Mouse (Mus musculus) kidney, embryonic 15.5 days (tissue): ENCODE measurements around the gene Gstm3. TPM values are rescaled to one million over a fixed set of nuclear protein-coding genes. Genes with fewer than 3 reads are reported as not detected.

ENCODE experiments used
- ATAC-seq: fragments of 200-750 bp; cut with Nextera tagmentation; replicated peaks from 2 replicates; pipeline ENCODE4 v1.8.0; 2017; ENCODE audit warnings: moderate TSS enrichment; ENCODE audit not compliant: low FRiP score
- H3K27ac ChIP-seq: fragments of 300-500 bp; sonication (generic); 2 replicates; pipeline ENCODE4 v1.5.1; 2015; ENCODE audit warnings: mild to moderate bottlenecking, inconsistent platforms
- H3K27me3 ChIP-seq: fragments of 300-500 bp; sonication (generic); 2 replicates; pipeline ENCODE4 v1.6.1; 2015; ENCODE audit warnings: inconsistent platforms
- H3K36me3 ChIP-seq: fragments of 300-500 bp; sonication (generic); 2 replicates; pipeline ENCODE4 v1.6.1; 2015; ENCODE audit warnings: inconsistent platforms
- H3K4me1 ChIP-seq: fragments of 300-500 bp; sonication (generic); 2 replicates; pipeline ENCODE4 v1.6.1; 2015; ENCODE audit warnings: inconsistent platforms
- H3K4me2 ChIP-seq: fragments of 300-500 bp; sonication (generic); 2 replicates; pipeline ENCODE4 v1.6.1; 2015; ENCODE audit warnings: moderate library complexity, mild to moderate bottlenecking, inconsistent platforms
- H3K4me3 ChIP-seq: fragments of 300-500 bp; sonication (generic); replicated peaks from 2 replicates; pipeline ENCODE4 v1.5.1; 2015; ENCODE audit warnings: mild to moderate bottlenecking, inconsistent platforms
- H3K9ac ChIP-seq: fragments of 300-500 bp; sonication (generic); 2 replicates; pipeline ENCODE4 v1.6.1; 2015; ENCODE audit warnings: mild to moderate bottlenecking, inconsistent platforms
- H3K9me3 ChIP-seq: fragments of 300-500 bp; sonication (generic); replicated peaks from 2 replicates; pipeline ENCODE4 v1.6.1; 2016; ENCODE audit warnings: inconsistent platforms
- WGBS: fragments of 180-500 bp; shearing (Covaris S2); methylation state at CpG from one replicate; pipeline ENCODE4 v1.1.7; 2015; ENCODE audit warnings: mixed read lengths; 5-methylcytosine and 5-hydroxymethylcytosine counted together
- polyA plus RNA-seq: library from polyadenylated mRNA; unstranded; fragments of >200 nt; fragmentation: Nextera tagmentation; extraction: Ambion mirVana; gene quantifications from 2 replicates; pipeline ENCODE4 v1.2.1, GENCODE M21; 2015

The Gstm3 gene
- polyA plus RNA-seq, 1 experiment from 2014 or later: 0.66 TPM

- ATAC-seq: no peak
- Histone ChIP-seq H3K9ac (no peak overlapping the region), H3K4me2 (no peak overlapping the region), H3K4me3 (no peak overlapping the region), H3K27ac (no peak overlapping the region), H3K9me3 (no peaks in the 10 kb centered on the region), H3K36me3 (no peaks in the 10 kb centered on the region), H3K27me3 (no peaks in the 10 kb centered on the region), H3K4me1 (no peaks in the 10 kb centered on the region)
- WGBS: 92% methylated on average over 5 of the region's 5 CpGs
Measured at GRCm38 (mm10) chr3:107920348-107920747, 48.7 kb downstream of the Gstm3 start.

GRCm38 (mm10) chr3:107917783-107918408, 51.2 kb downstream of the Gstm3 start:
- H3K4me1 ChIP-seq: no peaks in the 10 kb centered on the region
- no peak overlapping the region for H3K9ac ChIP-seq
- H3K27ac ChIP-seq: no peak overlapping the region
- no peak overlapping the region for H3K4me3 ChIP-seq
- H3K27me3 ChIP-seq: no peaks in the 10 kb centered on the region
- WGBS: 58% methylated on average over 7 of the region's 7 CpGs
- 0 out of 2 replicates have a peak, but pooled peaks have one; percentile 56 for ATAC-seq
- no peaks in the 10 kb centered on the region for H3K36me3 ChIP-seq
- H3K9me3 ChIP-seq: no peaks in the 10 kb centered on the region
- H3K4me2 ChIP-seq: no peak overlapping the region

- no peak overlapping the region for H3K4me3 ChIP-seq
- no peaks in the 10 kb centered on the region for H3K4me1 ChIP-seq
- no peak for ATAC-seq
- no peak overlapping the region for H3K9ac ChIP-seq
- H3K27ac ChIP-seq: no peak overlapping the region
- no peaks in the 10 kb centered on the region for H3K27me3 ChIP-seq
- no peaks in the 10 kb centered on the region for H3K9me3 ChIP-seq
- WGBS: 80% methylated on average over 3 of the region's 3 CpGs
- no peaks in the 10 kb centered on the region for H3K36me3 ChIP-seq
- no peak overlapping the region for H3K4me2 ChIP-seq
Measured at GRCm38 (mm10) chr3:107917097-107917496, 52.0 kb downstream of the Gstm3 start.

- no peaks in the 10 kb centered on the region for H3K4me1 ChIP-seq
- WGBS: 73% methylated on average over 15 of the region's 15 CpGs
- H3K4me2 ChIP-seq: no peak overlapping the region
- ATAC-seq: no peak
- no peaks in the 10 kb centered on the region for H3K27me3 ChIP-seq
- no peak overlapping the region for H3K27ac ChIP-seq
- no peak overlapping the region for H3K9ac ChIP-seq
- H3K4me3 ChIP-seq: no peak overlapping the region
- H3K9me3 ChIP-seq: no peaks in the 10 kb centered on the region
- H3K36me3 ChIP-seq: no peaks in the 10 kb centered on the region
Measured at GRCm38 (mm10) chr3:107916674-107917073, 52.4 kb downstream of the Gstm3 start.

Other genes starting within 250 kb of the Gstm3 start
- 9.3 and 10.3 TPM in 2 replicates for gene Csf1, start 208.8 kb downstream of the Gstm3 start, polyA plus RNA-seq
- 0.73 TPM in 1 of 2 replicates, not detected in the other for gene Eps8l3, start 92.1 kb downstream of the Gstm3 start, polyA plus RNA-seq
- 162 and 169 TPM in 2 replicates for gene Gstm5, start 73.5 kb downstream of the Gstm3 start, polyA plus RNA-seq
- gene Gstm7, start 37.5 kb downstream of the Gstm3 start, polyA plus RNA-seq: 16.6 and 21.3 TPM in 2 replicates
- 7.5 and 8.4 TPM in 2 replicates for gene Gstm6, start 25.5 kb downstream of the Gstm3 start, polyA plus RNA-seq
- gene Gstm2, start 17.2 kb upstream of the Gstm3 start, polyA plus RNA-seq: 93.9 and 101 TPM in 2 replicates
- gene Gstm1, start 48.7 kb upstream of the Gstm3 start, polyA plus RNA-seq: 75.6 and 93.6 TPM in 2 replicates
- gene Gstm4, start 75.6 kb upstream of the Gstm3 start, polyA plus RNA-seq: 15.9 and 18.8 TPM in 2 replicates
- gene Ampd2, start 117.4 kb upstream of the Gstm3 start, polyA plus RNA-seq: 59.3 and 66.2 TPM in 2 replicates
- 0.68 and 1.9 TPM in 2 replicates for gene Gnat2, start 123.5 kb upstream of the Gstm3 start, polyA plus RNA-seq
- gene Gnai3, start 176.9 kb upstream of the Gstm3 start, polyA plus RNA-seq: 176 TPM in 2 replicates
- gene Gpr61, start 185.6 kb upstream of the Gstm3 start, polyA plus RNA-seq: 0.05 and 0.08 TPM in 2 replicates
- gene Amigo1, start 217.1 kb upstream of the Gstm3 start, polyA plus RNA-seq: 4.6 and 6.3 TPM in 2 replicates
- 3.8 TPM in 2 replicates for gene Cyb561d1, start 231.9 kb upstream of the Gstm3 start, polyA plus RNA-seq
- gene Atxn7l2, start 241.7 kb upstream of the Gstm3 start, polyA plus RNA-seq: 18.1 and 20.3 TPM in 2 replicates